Mouse (Mus musculus) neural tube, postnatal 0 days (tissue): Measurements from ENCODE around the gene Rnf111. TPM values are rescaled to one million over a fixed set of nuclear protein-coding genes. Genes with fewer than 3 reads are reported as not detected.

Source experiments
- microRNA-seq: library from miRNA; unstranded; fragments of <30 nt; microRNA quantifications from one replicate; pipeline ENCODE4, GENCODE M21; 2016
- polyA plus RNA-seq: library from polyadenylated mRNA; unstranded; fragments of >200 nt; fragmentation: Nextera tagmentation; extraction: Ambion mirVana; gene quantifications from 2 replicates; pipeline ENCODE4 v1.2.1, GENCODE M21; 2015

The Rnf111 gene
- 19.0 and 21.0 TPM in 2 replicates for polyA plus RNA-seq

GRCm38 (mm10) chr9:70503626-70504041, at the start of gene Rnf111:
Gene Rnf111 (minus strand): TSS chr9:70503725.

GRCm38 (mm10) chr9:70542305-70543041, 38.9 kb upstream of the Rnf111 start, which contains the start of gene Sltm:
Gene Sltm (plus strand): TSS chr9:70542754.

GRCm38 (mm10) chr9:70421257-70422056, 82.1 kb downstream of the Rnf111 start, which contains the start of gene Ccnb2:
Gene Ccnb2 (minus strand): TSS chr9:70421547.

Small RNA genes within 50 kb of the gene (microRNA-seq; reads per million reads assigned to microRNA genes)
- 2.6 reads per million for gene Mir5626

Other genes starting within 250 kb of the Rnf111 start
- gene Ccnb2, start 82.2 kb downstream of the Rnf111 start, polyA plus RNA-seq: 12.4 and 13.2 TPM in 2 replicates
- gene Sltm, start 39.0 kb upstream of the Rnf111 start, polyA plus RNA-seq: 37.7 and 44.0 TPM in 2 replicates
- 1.4 and 2.1 TPM in 2 replicates for gene Gm10642, start 152.5 kb upstream of the Rnf111 start, polyA plus RNA-seq
- 23.4 and 28.1 TPM in 2 replicates for gene Mindy2, start 153.4 kb upstream of the Rnf111 start, polyA plus RNA-seq
- 38.3 and 40.8 TPM in 2 replicates for gene Adam10, start 175.3 kb upstream of the Rnf111 start, polyA plus RNA-seq